Mouse (Mus musculus): ENCODE measurements around the gene Clec2g. TPM values are rescaled to one million over a fixed set of nuclear protein-coding genes. Genes with fewer than 3 reads are reported as not detected.
"Not testable (repeated sequence)": the region's sequence is repeated elsewhere in the genome, so short reads cannot be mapped to it uniquely, and the experiment has no call there.

The Clec2g gene
- polyA plus RNA-seq, 1 experiment from 2014 or later: not detected

DNA sequence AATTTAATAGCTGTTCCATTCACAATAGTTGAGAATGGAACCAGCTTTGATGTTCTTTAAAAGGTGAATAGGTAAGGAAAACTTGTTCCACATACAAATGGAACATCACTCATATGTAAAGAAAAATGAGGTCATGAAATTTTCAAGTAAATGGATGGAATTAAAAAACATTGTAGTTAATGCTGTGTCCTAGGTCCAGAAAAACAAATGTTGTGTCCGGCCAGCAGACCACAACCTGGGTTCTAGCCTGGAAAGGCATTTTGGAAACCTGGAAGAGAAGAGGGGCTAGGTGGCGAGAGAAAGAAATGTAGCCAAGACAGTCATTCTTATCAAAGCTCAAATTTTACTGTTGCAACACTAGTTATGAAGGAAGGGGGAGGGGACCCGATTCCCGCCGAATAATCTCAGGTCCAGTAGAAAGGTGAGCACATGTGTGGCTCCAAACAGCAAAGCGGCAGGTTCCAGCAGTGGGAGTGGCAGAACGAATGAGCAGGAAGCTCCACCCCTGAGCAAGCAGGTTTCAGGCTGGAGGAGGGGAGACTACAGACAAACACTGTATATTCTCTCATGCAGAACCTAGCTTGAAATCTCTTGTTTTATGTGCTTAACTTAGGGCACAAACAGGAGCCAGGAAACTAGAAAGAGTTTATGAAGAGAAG lies 75.8 kb downstream of the Clec2g start:
- not testable (repeated sequence) for H3K9me3 ChIP-seq (ENCODE audit: control insufficient read depth, low read length); H3K4me3 ChIP-seq (ENCODE audit: low read length); H3K27ac ChIP-seq (ENCODE audit: low read length); H3K4me2 ChIP-seq (ENCODE audit: low read depth, low read length); H3K36me3 ChIP-seq (ENCODE audit: control insufficient read depth, insufficient read depth, low read length); H3K27me3 ChIP-seq (replicated peaks; ENCODE audit: control insufficient read depth, insufficient read depth, low read length); H3K9ac ChIP-seq (ENCODE audit: low read depth, low read length); H3K4me1 ChIP-seq (ENCODE audit: control insufficient read depth, insufficient read depth, low read length)
- 75% methylated on average over 7 of the region's 7 CpGs for WGBS
- peak; percentile 68; the same call in 1 of the 2 replicates for ATAC-seq

- peak; percentile 59 for ATAC-seq
- Histone ChIP-seq H3K4me3 (ENCODE audit: low read length) (no peak overlapping the region), H3K9me3 (ENCODE audit: control insufficient read depth, low read length) (no peaks in the 10 kb centered on the region), H3K27me3 (replicated peaks; ENCODE audit: control insufficient read depth, insufficient read depth, low read length) (no peaks in the 10 kb centered on the region), H3K9ac (ENCODE audit: low read depth, low read length) (no peak overlapping the region), H3K27ac (ENCODE audit: low read length) (no peak overlapping the region), H3K4me2 (ENCODE audit: low read depth, low read length) (no peak overlapping the region), H3K36me3 (ENCODE audit: control insufficient read depth, insufficient read depth, low read length) (no peaks in the 10 kb centered on the region), H3K4me1 (ENCODE audit: control insufficient read depth, insufficient read depth, low read length) (no peaks in the 10 kb centered on the region)
- WGBS: 93% methylated on average over 3 of the region's 3 CpGs
These were observed 76.3 kb downstream of the Clec2g start for GRCm38 (mm10) chr6:129010505-129010873.

DNA sequence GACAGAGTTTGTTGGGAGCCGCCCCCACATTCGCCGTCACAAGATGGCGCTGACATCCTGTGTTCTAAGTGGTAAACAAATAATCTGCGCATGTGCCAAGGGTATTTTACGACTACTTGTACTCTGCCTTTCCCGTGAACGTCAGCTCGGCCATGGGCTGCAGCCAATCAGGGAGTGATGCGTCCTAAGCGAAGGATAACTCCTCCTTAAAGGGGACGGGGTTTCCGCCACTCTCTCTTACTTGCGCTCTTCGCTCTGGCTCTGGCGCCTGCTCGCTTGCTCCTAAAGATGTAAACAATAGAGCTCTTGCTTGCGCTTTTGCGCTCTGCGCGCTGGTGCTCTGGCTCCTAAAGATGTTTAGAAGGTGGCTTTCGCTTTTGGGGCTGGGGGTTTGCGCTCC lies 77.8 kb downstream of the Clec2g start:
- H3K27ac ChIP-seq (ENCODE audit: low read length); H3K9ac ChIP-seq (ENCODE audit: low read depth, low read length); H3K4me1 ChIP-seq (ENCODE audit: control insufficient read depth, insufficient read depth, low read length); H3K4me2 ChIP-seq (ENCODE audit: low read depth, low read length); H3K4me3 ChIP-seq (ENCODE audit: low read length); ATAC-seq; H3K36me3 ChIP-seq (ENCODE audit: control insufficient read depth, insufficient read depth, low read length); H3K27me3 ChIP-seq (replicated peaks; ENCODE audit: control insufficient read depth, insufficient read depth, low read length); H3K9me3 ChIP-seq (ENCODE audit: control insufficient read depth, low read length): not testable (repeated sequence)
- WGBS: 95% methylated on average over 19 of the region's 23 CpGs

DNA sequence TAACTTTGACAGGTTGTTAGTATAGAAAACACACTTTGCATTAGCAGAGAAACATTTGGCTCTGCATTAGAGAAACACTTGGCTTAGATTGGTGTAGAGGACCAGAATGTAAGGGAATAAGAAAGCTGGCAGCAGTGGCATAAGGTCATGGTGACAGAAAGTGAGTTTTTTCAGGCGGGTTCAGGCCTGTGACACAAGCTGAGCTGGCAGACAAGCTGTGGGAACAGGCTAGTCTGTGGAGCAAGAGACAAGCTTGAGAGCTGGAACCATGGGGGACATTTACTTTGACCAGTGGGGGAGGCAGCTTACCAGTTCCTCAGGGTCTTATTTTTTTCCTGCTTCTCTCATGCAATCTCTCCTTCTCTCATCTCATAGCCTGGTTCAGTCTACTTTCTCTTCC lies 78.8 kb downstream of the Clec2g start:
- Histone ChIP-seq H3K36me3 (ENCODE audit: control insufficient read depth, insufficient read depth, low read length) (no peaks in the 10 kb centered on the region), H3K4me1 (ENCODE audit: control insufficient read depth, insufficient read depth, low read length) (no peaks in the 10 kb centered on the region), H3K4me3 (ENCODE audit: low read length) (no peak overlapping the region), H3K9ac (ENCODE audit: low read depth, low read length) (no peak overlapping the region), H3K27ac (ENCODE audit: low read length) (no peak overlapping the region), H3K27me3 (replicated peaks; ENCODE audit: control insufficient read depth, insufficient read depth, low read length) (no peaks in the 10 kb centered on the region), H3K4me2 (ENCODE audit: low read depth, low read length) (no peak overlapping the region), H3K9me3 (ENCODE audit: control insufficient read depth, low read length) (no peaks in the 10 kb centered on the region)
- WGBS: 84% methylated on average over 1 of the region's 1 CpGs
- no peak for ATAC-seq

- no peaks in the 10 kb centered on the region for H3K36me3 ChIP-seq (ENCODE audit: control insufficient read depth, insufficient read depth, low read length)
- no peak overlapping the region for H3K4me3 ChIP-seq (ENCODE audit: low read length)
- WGBS: 67% methylated on average over 5 of the region's 5 CpGs
- no peak overlapping the region for H3K9ac ChIP-seq (ENCODE audit: low read depth, low read length)
- H3K27me3 ChIP-seq (replicated peaks; ENCODE audit: control insufficient read depth, insufficient read depth, low read length): no peaks in the 10 kb centered on the region
- H3K27ac ChIP-seq (ENCODE audit: low read length): no peak overlapping the region
- H3K4me2 ChIP-seq (ENCODE audit: low read depth, low read length): no peak overlapping the region
- H3K4me1 ChIP-seq (ENCODE audit: control insufficient read depth, insufficient read depth, low read length): no peaks in the 10 kb centered on the region
- no peak for ATAC-seq
- H3K9me3 ChIP-seq (ENCODE audit: control insufficient read depth, low read length): no peaks in the 10 kb centered on the region
These were observed 79.6 kb downstream of the Clec2g start for GRCm38 (mm10) chr6:129013762-129014276.

GRCm38 (mm10) chr6:129014399-129014798 lies 80.2 kb downstream of the Clec2g start:
- H3K9me3 ChIP-seq (ENCODE audit: control insufficient read depth, low read length): no peaks in the 10 kb centered on the region
- no peak overlapping the region for H3K4me2 ChIP-seq (ENCODE audit: low read depth, low read length)
- no peak overlapping the region for H3K4me3 ChIP-seq (ENCODE audit: low read length)
- WGBS: 68% methylated on average over 1 of the region's 1 CpGs
- H3K4me1 ChIP-seq (ENCODE audit: control insufficient read depth, insufficient read depth, low read length): no peaks in the 10 kb centered on the region
- H3K27ac ChIP-seq (ENCODE audit: low read length): no peak overlapping the region
- no peak overlapping the region for H3K9ac ChIP-seq (ENCODE audit: low read depth, low read length)
- no peak for ATAC-seq
- no peaks in the 10 kb centered on the region for H3K36me3 ChIP-seq (ENCODE audit: control insufficient read depth, insufficient read depth, low read length)
- H3K27me3 ChIP-seq (replicated peaks; ENCODE audit: control insufficient read depth, insufficient read depth, low read length): no peaks in the 10 kb centered on the region

DNA sequence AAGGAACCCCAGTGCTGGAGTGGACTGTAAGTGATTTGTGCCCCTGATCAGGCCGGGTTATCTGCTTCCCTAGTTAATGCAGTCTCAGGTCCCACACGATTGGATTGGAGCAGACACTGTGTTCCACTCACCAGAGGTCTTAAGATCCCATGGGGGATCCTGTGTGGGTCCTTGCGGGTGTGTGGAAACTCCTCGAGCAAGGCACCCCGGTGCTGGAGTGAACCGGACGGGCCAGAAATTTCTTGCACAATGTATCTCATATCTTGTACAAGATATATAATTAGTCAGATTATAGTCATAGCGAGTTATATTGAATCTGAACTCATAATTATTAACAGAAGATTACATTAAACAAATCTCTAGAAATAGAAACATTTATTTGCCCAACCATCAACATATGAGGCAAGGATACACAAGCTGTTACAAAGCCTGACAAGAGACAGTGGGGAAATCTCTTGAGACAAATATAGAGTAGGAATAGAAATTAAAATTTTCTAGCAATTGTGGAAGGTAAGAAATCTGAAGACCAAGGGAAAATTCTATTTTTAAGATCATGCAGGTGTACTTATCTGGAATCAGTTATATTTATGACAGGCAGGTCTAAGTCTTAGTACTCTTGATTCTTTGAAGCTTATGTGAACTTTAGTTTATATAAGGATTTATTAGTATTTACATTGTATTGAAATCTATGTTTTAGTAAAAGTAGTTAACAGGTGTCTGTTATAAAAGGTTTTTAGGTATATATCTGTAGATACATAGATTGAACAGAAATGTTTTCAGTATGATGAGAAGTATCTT lies 93.5 kb downstream of the Clec2g start:
- H3K4me2 ChIP-seq (ENCODE audit: low read depth, low read length): no peak overlapping the region
- no peak overlapping the region for H3K4me3 ChIP-seq (ENCODE audit: low read length)
- peak; percentile 64 for ATAC-seq
- no peaks in the 10 kb centered on the region for H3K4me1 ChIP-seq (ENCODE audit: control insufficient read depth, insufficient read depth, low read length)
- H3K9ac ChIP-seq (ENCODE audit: low read depth, low read length): no peak overlapping the region
- 77% methylated on average over 8 of the region's 8 CpGs for WGBS
- no peaks in the 10 kb centered on the region for H3K36me3 ChIP-seq (ENCODE audit: control insufficient read depth, insufficient read depth, low read length)
- H3K9me3 ChIP-seq (ENCODE audit: control insufficient read depth, low read length): no peaks in the 10 kb centered on the region
- H3K27me3 ChIP-seq (replicated peaks; ENCODE audit: control insufficient read depth, insufficient read depth, low read length): no peaks in the 10 kb centered on the region
- H3K27ac ChIP-seq (ENCODE audit: low read length): no peak overlapping the region

GRCm38 (mm10) chr6:129030175-129030824 lies 96.1 kb downstream of the Clec2g start:
- H3K9me3 ChIP-seq (ENCODE audit: control insufficient read depth, low read length): no peaks in the 10 kb centered on the region
- H3K4me3 ChIP-seq (ENCODE audit: low read length): no peak overlapping the region
- no peaks in the 10 kb centered on the region for H3K4me1 ChIP-seq (ENCODE audit: control insufficient read depth, insufficient read depth, low read length)
- no peak for ATAC-seq
- H3K27ac ChIP-seq (ENCODE audit: low read length): no peak overlapping the region
- H3K4me2 ChIP-seq (ENCODE audit: low read depth, low read length): no peak overlapping the region
- 64% methylated on average over 6 of the region's 6 CpGs for WGBS
- no peaks in the 10 kb centered on the region for H3K36me3 ChIP-seq (ENCODE audit: control insufficient read depth, insufficient read depth, low read length)
- H3K27me3 ChIP-seq (replicated peaks; ENCODE audit: control insufficient read depth, insufficient read depth, low read length): no peaks in the 10 kb centered on the region
- no peak overlapping the region for H3K9ac ChIP-seq (ENCODE audit: low read depth, low read length)

DNA sequence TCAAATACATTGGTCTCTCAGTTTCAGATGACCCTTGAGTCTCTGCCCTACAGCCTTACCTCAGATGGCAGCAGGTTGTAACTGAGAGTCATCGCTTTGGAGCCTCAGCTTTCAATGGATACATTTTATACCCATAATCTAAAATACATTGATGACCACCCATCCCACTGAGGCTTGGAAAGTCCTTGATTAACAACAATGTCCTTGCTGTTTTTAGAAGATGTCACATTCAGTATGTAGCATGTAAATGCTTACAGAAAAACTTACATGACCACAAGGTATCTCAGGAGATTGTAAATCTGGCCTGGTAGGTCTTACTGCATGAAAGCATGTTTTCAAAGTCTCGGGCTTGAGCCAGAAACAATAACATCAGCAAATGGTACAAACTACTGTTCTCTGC lies 96.8 kb downstream of the Clec2g start:
- Histone ChIP-seq H3K4me3 (ENCODE audit: low read length) (no peak overlapping the region), H3K4me1 (ENCODE audit: control insufficient read depth, insufficient read depth, low read length) (no peaks in the 10 kb centered on the region), H3K27ac (ENCODE audit: low read length) (no peak overlapping the region), H3K9me3 (ENCODE audit: control insufficient read depth, low read length) (no peaks in the 10 kb centered on the region), H3K4me2 (ENCODE audit: low read depth, low read length) (no peak overlapping the region), H3K9ac (ENCODE audit: low read depth, low read length) (no peak overlapping the region), H3K36me3 (ENCODE audit: control insufficient read depth, insufficient read depth, low read length) (no peaks in the 10 kb centered on the region), H3K27me3 (replicated peaks; ENCODE audit: control insufficient read depth, insufficient read depth, low read length) (no peaks in the 10 kb centered on the region)
- no peak for ATAC-seq
- 85% methylated on average over 2 of the region's 2 CpGs for WGBS
